Mouse (Mus musculus) heart, postnatal 25 days (tissue): ENCODE data around the gene Emc10. TPM values are rescaled to one million over a fixed set of nuclear protein-coding genes. Genes with fewer than 3 reads are reported as not detected.

Experiments
- DNase-seq: peaks from one replicate; pipeline ENCODE4 v3.0.0; 2022; ENCODE audit warnings: low spot score
- intact Hi-C: fragments of 180-260 bp; cut with DNase I; formaldehyde crosslinking; loops from one replicate; pipeline ENCODE4 v1.15.1; 2025
- total RNA-seq, 2 experiments: library from RNA; stranded (reverse); gene quantifications; 2 replicates each; pipeline ENCODE4 v1.2.3; 2021

The Emc10 gene
- total RNA-seq, 2 experiments from 2014 or later, result 96.9 to 99.6 TPM

GRCm38 (mm10) chr7:44487936-44488335 is 8.4 kb downstream of the Emc10 start:
- intact Hi-C loops, result loop anchor here (5.0 kb wide), 1 partner anchor 86 kb away; no protein-coding TSS in a partner anchor
- DNase-seq, result no peak

GRCm38 (mm10) chr7:44486927-44487575 is 9.3 kb downstream of the Emc10 start:
- intact Hi-C loops, result loop anchor here (5.0 kb wide), 1 partner anchor 85 kb away; no protein-coding TSS in a partner anchor
- DNase-seq, result no peak

DNA sequence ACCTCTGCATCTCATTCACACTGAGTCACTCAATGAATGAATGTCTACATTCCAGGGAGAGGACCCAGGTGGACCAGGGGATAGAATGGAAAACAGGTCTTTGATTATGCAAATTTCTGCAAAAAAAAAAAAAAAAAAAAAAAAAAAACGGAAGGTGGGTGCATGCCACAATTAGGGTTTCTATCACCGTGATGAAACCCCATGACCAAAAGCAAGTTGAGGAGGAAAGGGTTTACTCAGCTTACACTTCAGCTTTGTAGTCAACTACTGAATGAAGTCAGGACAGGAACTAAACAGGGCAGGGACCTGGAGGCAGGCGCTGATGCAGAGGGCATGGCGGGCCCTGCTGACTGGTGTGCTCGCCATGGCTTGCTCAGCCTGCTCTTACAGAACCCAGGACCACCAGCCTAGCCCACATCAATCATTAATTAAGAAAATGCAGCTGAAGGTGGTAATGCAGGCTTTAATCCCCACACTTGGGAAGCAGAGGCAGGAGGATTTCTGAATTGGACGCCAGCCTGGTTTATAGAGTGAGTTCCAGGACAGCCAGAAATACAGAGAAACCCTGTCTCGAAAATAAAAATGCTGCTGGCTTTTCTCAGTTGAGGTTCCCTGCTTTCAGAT is 10.6 kb downstream of the Emc10 start:
- intact Hi-C loops, result loop anchor here (2.0 to 5.0 kb wide), 2 partner anchors 83 to 223 kb away; no protein-coding TSS in a partner anchor
- DNase-seq, result no peak

GRCm38 (mm10) chr7:44484841-44485571 is 11.3 kb downstream of the Emc10 start:
- DNase-seq, result no peak
- intact Hi-C loops, result loop anchor here (2.0 to 5.0 kb wide), 2 partner anchors 83 to 222 kb away; no protein-coding TSS in a partner anchor

DNA sequence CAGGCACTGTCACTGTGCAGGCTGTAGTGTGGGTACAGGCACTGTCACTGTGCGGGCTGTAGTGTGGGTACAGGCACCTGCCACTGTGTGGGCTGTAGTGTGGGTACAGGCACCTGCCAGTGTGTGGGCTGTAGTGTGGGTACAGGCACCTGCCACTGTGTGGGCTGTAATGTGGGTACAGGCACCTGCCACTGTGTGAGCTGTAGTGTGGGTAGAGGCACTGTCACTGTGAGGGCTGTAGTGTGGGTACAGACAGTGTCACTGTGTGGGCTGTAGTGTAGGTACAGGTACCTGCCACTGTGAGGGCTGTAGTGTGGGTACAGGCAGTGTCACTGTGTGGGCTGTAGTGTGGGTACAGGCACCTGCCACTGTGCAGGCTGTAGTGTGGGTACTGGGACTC is 12.2 kb downstream of the Emc10 start:
- DNase-seq, result no peak
- intact Hi-C loops, result loop anchor here (2.0 kb wide), 1 partner anchor 221 kb away; no protein-coding TSS in a partner anchor

DNA sequence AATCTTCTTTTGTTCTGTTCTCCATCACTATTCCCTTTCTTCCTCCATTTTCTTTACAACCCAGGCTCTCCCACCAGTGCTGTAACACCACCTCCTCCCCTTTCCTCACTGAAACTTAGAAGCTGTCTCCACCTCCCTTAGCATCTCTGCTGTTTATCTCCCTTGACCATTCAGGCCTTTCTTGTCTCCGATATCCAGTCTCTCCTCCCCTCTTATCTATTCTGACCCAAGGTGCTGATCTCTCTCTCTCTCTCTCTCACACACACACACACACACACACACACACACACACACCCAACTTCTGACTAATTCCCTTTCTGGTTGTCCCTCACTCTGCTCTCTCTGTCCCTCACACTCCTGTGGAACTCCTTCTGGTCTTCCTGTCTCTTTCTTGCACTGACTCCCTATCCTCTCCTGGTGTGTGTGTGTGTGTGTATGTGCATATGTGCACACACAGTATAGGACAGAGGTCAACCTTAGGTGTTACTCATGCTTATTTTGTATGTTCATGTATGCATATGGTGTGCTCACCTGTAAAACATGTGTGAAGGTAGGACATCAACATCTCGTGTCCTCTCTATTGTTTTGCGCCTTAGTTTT is 13.4 kb downstream of the Emc10 start:
- no peak for DNase-seq
- intact Hi-C loops, result no loop called here

DNA sequence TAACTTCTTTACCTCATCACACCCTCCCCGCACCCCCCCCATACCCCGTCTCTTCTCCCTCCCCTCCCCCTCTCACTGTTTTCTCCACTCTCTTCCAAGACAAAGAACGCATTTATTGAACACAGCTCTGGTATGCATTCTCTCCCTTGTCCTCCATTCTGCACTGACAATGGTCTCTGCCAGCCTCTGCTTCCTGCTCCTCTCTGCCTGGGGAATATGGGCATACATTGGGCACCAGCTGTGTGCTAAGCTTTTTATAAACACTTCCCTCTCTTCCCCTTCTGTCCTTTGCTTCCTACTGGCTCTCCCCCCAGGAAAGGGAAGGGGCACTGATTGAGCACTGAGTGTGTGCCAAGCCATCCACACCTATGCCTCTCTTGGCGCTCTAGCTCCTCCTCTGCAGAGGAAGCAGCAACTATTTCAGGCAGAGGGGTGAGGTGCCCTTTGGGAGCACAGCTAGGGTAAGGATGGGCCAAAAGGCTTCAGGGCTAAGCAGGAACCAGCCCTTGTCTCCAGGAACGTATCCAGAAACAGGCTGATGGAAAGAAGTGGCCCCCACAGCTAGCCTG is 21.2 kb downstream of the Emc10 start:
- intact Hi-C loops, result no loop called here
- no peak for DNase-seq

- intact Hi-C loops, result no loop called here
- DNase-seq, result peak; percentile 58
Measured at GRCm38 (mm10) chr7:44474419-44474818, 21.9 kb downstream of the Emc10 start.

- peak; percentile 54 for DNase-seq
- intact Hi-C loops, result no loop called here
Measured at GRCm38 (mm10) chr7:44472961-44473646, 23.2 kb downstream of the Emc10 start.

DNA sequence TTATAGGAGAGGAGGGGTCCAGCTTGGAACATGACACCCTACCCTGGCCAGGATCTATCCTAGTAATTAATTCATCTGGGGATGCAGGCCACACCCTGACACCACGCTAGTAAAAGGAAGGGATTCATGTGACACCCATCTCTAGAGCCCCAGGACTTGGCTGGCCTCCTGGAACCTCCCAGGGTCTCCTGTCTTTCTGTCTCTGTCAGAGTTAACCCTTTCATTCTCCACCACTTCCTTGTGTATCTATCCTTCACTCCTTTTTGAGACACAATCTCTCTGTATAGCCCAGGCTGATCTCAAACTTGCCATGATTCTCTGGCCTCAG is 23.8 kb downstream of the Emc10 start:
- DNase-seq, result no peak
- intact Hi-C loops, result no loop called here

DNA sequence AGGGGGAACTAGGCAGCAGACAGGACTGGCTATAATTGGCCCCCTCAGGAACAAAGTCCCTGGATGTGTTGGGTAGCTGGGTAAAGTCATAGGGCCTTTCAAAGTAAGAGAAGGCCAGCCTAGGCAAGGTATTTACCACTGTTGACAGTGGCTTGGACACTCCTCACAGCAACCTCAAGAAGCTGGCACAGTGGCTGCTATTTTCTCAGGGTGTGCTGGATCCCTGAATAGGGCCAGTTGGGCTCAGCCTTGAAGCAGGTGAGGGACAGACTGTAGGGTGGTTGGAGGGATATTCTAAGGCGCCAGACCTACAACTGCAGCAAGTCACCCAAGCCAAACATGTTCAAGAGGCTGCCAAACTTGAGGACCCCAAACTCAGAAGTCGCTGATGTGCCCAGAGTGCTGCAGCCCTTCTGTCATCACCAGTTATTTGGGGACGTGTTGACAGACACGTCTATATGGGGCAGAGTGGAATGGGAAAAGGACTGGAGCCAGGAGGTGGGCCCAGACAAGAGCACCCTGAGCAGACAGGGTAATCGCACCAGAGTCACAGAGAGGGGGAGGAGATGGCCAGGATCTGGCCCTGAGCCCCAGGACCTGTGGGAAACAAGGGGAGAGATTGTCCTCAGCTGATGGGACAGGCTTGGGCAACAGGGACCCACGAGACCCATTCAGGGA is 24.3 kb downstream of the Emc10 start:
- intact Hi-C loops, result no loop called here
- DNase-seq, result peak; percentile 50

DNA sequence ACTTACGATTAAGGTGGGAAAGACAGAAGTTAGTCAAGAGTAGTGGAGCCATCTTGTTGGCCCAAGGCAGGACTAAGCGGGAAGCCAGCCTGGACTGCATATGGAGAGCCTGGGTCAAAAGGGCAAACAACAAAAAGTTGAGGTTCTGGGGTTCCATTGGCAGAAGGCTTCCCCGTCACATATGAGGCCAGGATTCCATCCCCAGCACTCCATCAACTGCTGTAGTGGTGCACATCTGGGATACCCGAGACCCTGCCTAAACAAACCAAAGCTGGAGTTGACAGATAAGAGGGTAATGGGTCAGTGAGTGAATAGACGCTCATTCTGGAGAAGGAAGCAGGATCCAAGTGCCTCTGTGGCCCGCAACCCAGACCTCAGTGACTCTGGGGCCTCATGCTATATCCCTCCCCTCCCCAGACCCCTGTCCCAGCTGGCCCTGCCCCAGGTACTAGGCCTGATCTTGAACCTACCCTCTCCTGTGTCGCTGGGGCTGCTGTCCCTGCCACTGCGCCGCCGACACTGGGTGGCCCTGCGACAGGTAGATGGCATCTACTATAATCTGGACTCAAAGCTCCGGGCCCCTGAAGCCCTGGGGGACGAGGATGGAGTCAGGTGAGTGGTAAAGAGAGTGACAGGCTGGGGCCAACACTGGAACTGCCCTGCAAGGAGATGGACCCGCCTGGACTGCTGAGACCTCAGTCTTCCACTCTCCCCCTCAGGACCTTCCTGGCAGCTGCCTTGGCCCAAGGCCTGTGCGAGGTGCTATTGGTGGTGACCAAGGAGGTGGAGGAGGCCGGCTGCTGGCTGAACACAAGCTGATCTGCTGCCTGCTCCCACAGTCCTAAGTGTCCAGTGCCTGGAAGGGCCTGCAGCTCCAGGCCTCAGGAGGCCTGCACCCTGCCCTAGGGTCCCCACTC is 25.4 kb downstream of the Emc10 start:
- no peak for DNase-seq
- intact Hi-C loops, result no loop called here

- no peak for DNase-seq
- intact Hi-C loops, result loop anchor here (2.0 kb wide), 1 partner anchor 25 kb away; no protein-coding TSS in a partner anchor
Measured at GRCm38 (mm10) chr7:44469677-44470675, 26.4 kb downstream of the Emc10 start.

GRCm38 (mm10) chr7:44468644-44469285 is 27.6 kb downstream of the Emc10 start:
- DNase-seq, result no peak

DNA sequence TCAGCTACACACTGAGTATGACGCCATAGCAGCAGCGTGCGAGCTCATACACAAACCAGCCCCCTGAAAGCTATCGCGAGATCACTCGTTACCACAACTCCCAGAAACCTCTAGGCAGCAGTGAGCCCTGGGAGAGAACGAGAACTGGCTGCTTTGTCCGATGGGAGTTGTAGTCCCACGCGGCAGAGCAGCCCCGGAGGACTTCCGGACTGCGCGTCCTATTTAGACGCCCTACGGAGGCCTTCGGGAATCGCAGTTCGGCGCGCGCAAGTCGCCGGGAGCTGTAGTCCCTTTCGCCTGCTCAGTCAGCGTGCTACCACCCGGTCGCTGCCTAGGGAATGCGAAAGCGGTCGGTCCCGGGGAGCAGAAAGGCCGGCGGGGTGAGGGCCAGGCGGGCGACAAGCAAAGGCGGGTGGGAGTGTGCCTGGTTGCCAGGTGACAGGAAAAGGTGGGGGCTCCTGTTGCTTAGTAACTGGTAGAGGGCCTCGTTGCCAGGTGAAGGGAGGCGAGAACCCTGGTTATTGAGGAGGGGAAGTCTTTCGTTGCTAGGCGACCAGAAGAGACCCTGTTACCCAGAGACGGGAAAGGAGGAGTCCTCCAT is 28.4 kb downstream of the Emc10 start, which contains the start of gene Josd2:
TSS of gene Josd2 (plus strand) at position 170 of the 601 bp plus-strand sequence.
- peak; percentile 94 for DNase-seq
- intact Hi-C loops, result loop anchor here (2.0 kb wide), 1 partner anchor 27 kb away; no protein-coding TSS in a partner anchor

More at GRCm38 (mm10) chr7:44468644-44469285, 27.6 kb downstream of the Emc10 start:
- intact Hi-C loops, result loop anchor here (2.0 kb wide), 1 partner anchor 26 kb away; no protein-coding TSS in a partner anchor

- intact Hi-C loops, result no loop called here
- DNase-seq, result no peak
Measured at GRCm38 (mm10) chr7:44466888-44467311, 29.4 kb downstream of the Emc10 start.
